Mouse (Mus musculus): ENCODE data around the gene Ttc7b. TPM values are rescaled to one million over a fixed set of nuclear protein-coding genes. Genes with fewer than 3 reads are reported as not detected.

Ttc7b gene
- total and polyA plus RNA-seq, 3 experiments = 71.6 to 84.4 (median 82.0) TPM

GRCm38 (mm10) chr12:100382526-100382925, 138.1 kb downstream of the Ttc7b start:
- no peak overlapping the region for H3K9ac ChIP-seq (ENCODE audit: low read depth, low read length)
- H3K27ac ChIP-seq = no peak overlapping the region
- no peaks in the 10 kb centered on the region for H3K27me3 ChIP-seq (ENCODE audit: control insufficient read depth, insufficient read depth, low read length)
- DNase-seq = no peak
- intact Hi-C loops (cut with DNase I) = no loop called here
- H3K36me3 ChIP-seq (ENCODE audit: control insufficient read depth, insufficient read depth, low read length) = no peaks in the 10 kb centered on the region
- H3K4me1 ChIP-seq (ENCODE audit: control insufficient read depth, insufficient read depth, low read length) = no peaks in the 10 kb centered on the region
- H3K4me3 ChIP-seq = no peak overlapping the region
- no peaks in the 10 kb centered on the region for H3K79me2 ChIP-seq (replicated peaks; ENCODE audit: control insufficient read depth, insufficient read depth, low read length)
- TF ChIP-seq POLR2A (IDR thresholded peaks at IDR 0.05; ENCODE audit: insufficient read depth, low read depth, low read length) (no peak), EP300 (IDR thresholded peaks at IDR 0.05; ENCODE audit: insufficient read depth, low read depth, low read length) (no peak), CTCF (IDR thresholded peaks at IDR 0.05) (no peak)

- no peak overlapping the region for H3K9ac ChIP-seq (ENCODE audit: low read depth, low read length)
- TF ChIP-seq CTCF (IDR thresholded peaks at IDR 0.05) (no peak), EP300 (IDR thresholded peaks at IDR 0.05; ENCODE audit: insufficient read depth, low read depth, low read length) (no peak), POLR2A (IDR thresholded peaks at IDR 0.05; ENCODE audit: insufficient read depth, low read depth, low read length) (no peak)
- no peak overlapping the region for H3K4me3 ChIP-seq
- no peak overlapping the region for H3K27ac ChIP-seq
- H3K36me3 ChIP-seq (ENCODE audit: control insufficient read depth, insufficient read depth, low read length) = no peaks in the 10 kb centered on the region
- no peaks in the 10 kb centered on the region for H3K79me2 ChIP-seq (replicated peaks; ENCODE audit: control insufficient read depth, insufficient read depth, low read length)
- intact Hi-C loops (cut with DNase I) = no loop called here
- DNase-seq = no peak
- H3K27me3 ChIP-seq (ENCODE audit: control insufficient read depth, insufficient read depth, low read length) = no peaks in the 10 kb centered on the region
- no peaks in the 10 kb centered on the region for H3K4me1 ChIP-seq (ENCODE audit: control insufficient read depth, insufficient read depth, low read length)
- 90% methylated on average over 6 of the region's 6 CpGs for WGBS
Measured at GRCm38 (mm10) chr12:100381941-100382340, 138.7 kb downstream of the Ttc7b start.

GRCm38 (mm10) chr12:100380697-100381291, 139.8 kb downstream of the Ttc7b start:
- H3K36me3 ChIP-seq (ENCODE audit: control insufficient read depth, insufficient read depth, low read length) = no peaks in the 10 kb centered on the region
- no peak overlapping the region for H3K27ac ChIP-seq
- TF ChIP-seq EP300 (IDR thresholded peaks at IDR 0.05; ENCODE audit: insufficient read depth, low read depth, low read length) = no peak
- no peak for TF ChIP-seq CTCF (IDR thresholded peaks at IDR 0.05)
- no peak for TF ChIP-seq POLR2A (IDR thresholded peaks at IDR 0.05; ENCODE audit: insufficient read depth, low read depth, low read length)
- no peak overlapping the region for H3K4me3 ChIP-seq
- H3K9ac ChIP-seq (ENCODE audit: low read depth, low read length) = no peak overlapping the region
- no peaks in the 10 kb centered on the region for H3K79me2 ChIP-seq (replicated peaks; ENCODE audit: control insufficient read depth, insufficient read depth, low read length)
- DNase-seq = no peak
- intact Hi-C loops (cut with DNase I) = no loop called here
- 84% methylated on average over 14 of the region's 14 CpGs for WGBS
- H3K27me3 ChIP-seq (ENCODE audit: control insufficient read depth, insufficient read depth, low read length) = no peaks in the 10 kb centered on the region
- no peaks in the 10 kb centered on the region for H3K4me1 ChIP-seq (ENCODE audit: control insufficient read depth, insufficient read depth, low read length)

- Histone ChIP-seq H3K36me3 (ENCODE audit: control insufficient read depth, insufficient read depth, low read length) (no peaks in the 10 kb centered on the region), H3K27me3 (ENCODE audit: control insufficient read depth, insufficient read depth, low read length) (no peaks in the 10 kb centered on the region), H3K79me2 (replicated peaks; ENCODE audit: control insufficient read depth, insufficient read depth, low read length) (no peaks in the 10 kb centered on the region), H3K4me1 (ENCODE audit: control insufficient read depth, insufficient read depth, low read length) (no peaks in the 10 kb centered on the region), H3K27ac (no peak overlapping the region), H3K9ac (ENCODE audit: low read depth, low read length) (no peak overlapping the region), H3K4me3 (no peak overlapping the region)
- DNase-seq = no peak
- WGBS = 86% methylated on average over 1 of the region's 1 CpGs
- intact Hi-C loops (cut with DNase I) = no loop called here
- no peak for TF ChIP-seq CTCF (IDR thresholded peaks at IDR 0.05)
- no peak for TF ChIP-seq EP300 (IDR thresholded peaks at IDR 0.05; ENCODE audit: insufficient read depth, low read depth, low read length)
- no peak for TF ChIP-seq POLR2A (IDR thresholded peaks at IDR 0.05; ENCODE audit: insufficient read depth, low read depth, low read length)
Measured at GRCm38 (mm10) chr12:100379833-100380232, 140.8 kb downstream of the Ttc7b start.

GRCm38 (mm10) chr12:100378266-100378665, 142.4 kb downstream of the Ttc7b start:
- Histone ChIP-seq H3K4me1 (ENCODE audit: control insufficient read depth, insufficient read depth, low read length) (no peaks in the 10 kb centered on the region), H3K79me2 (replicated peaks; ENCODE audit: control insufficient read depth, insufficient read depth, low read length) (no peaks in the 10 kb centered on the region), H3K4me3 (no peak overlapping the region), H3K27ac (no peak overlapping the region), H3K9ac (ENCODE audit: low read depth, low read length) (no peak overlapping the region), H3K27me3 (ENCODE audit: control insufficient read depth, insufficient read depth, low read length) (no peaks in the 10 kb centered on the region), H3K36me3 (ENCODE audit: control insufficient read depth, insufficient read depth, low read length) (no peaks in the 10 kb centered on the region)
- intact Hi-C loops (cut with DNase I) = no loop called here
- DNase-seq = no peak
- 85% methylated on average over 2 of the region's 2 CpGs for WGBS
- TF ChIP-seq CTCF (IDR thresholded peaks at IDR 0.05) = no peak
- TF ChIP-seq POLR2A (IDR thresholded peaks at IDR 0.05; ENCODE audit: insufficient read depth, low read depth, low read length) = no peak
- no peak for TF ChIP-seq EP300 (IDR thresholded peaks at IDR 0.05; ENCODE audit: insufficient read depth, low read depth, low read length)

- H3K36me3 ChIP-seq (ENCODE audit: control insufficient read depth, insufficient read depth, low read length) = no peaks in the 10 kb centered on the region
Measured at GRCm38 (mm10) chr12:100377791-100378190, 142.8 kb downstream of the Ttc7b start.

More at GRCm38 (mm10) chr12:100377791-100378190, 142.8 kb downstream of the Ttc7b start:
- 81% methylated on average over 1 of the region's 1 CpGs for WGBS
- intact Hi-C loops (cut with DNase I) = no loop called here
- Histone ChIP-seq H3K4me1 (ENCODE audit: control insufficient read depth, insufficient read depth, low read length) (no peaks in the 10 kb centered on the region), H3K9ac (ENCODE audit: low read depth, low read length) (no peak overlapping the region), H3K79me2 (replicated peaks; ENCODE audit: control insufficient read depth, insufficient read depth, low read length) (no peaks in the 10 kb centered on the region), H3K4me3 (no peak overlapping the region), H3K27ac (no peak overlapping the region), H3K27me3 (ENCODE audit: control insufficient read depth, insufficient read depth, low read length) (no peaks in the 10 kb centered on the region)
- no peak for TF ChIP-seq CTCF (IDR thresholded peaks at IDR 0.05)
- DNase-seq = no peak

All from heart, adult 2 months (tissue).